Mouse (Mus musculus): Measurements from ENCODE around the gene Zbed5.

- TF ChIP-seq CTCF (IDR thresholded peaks at IDR 0.05; ENCODE audit: extremely low read depth, insufficient read depth, low read length): no peak
- no peak for TF ChIP-seq POLR2A (IDR thresholded peaks at IDR 0.05; ENCODE audit: extremely low read depth, insufficient read depth, low read length)
Measured at GRCm38 (mm10) chr5:129952143-129952542, 56.6 kb downstream of the Zbed5 start.

Data from cortical plate, adult 2 months (tissue).